Comparison of ENCODE assay signal across 20 mouse cellular contexts in genomic region chr5:112956368-112956767, GRCm38 (mm10).
"Had no signal": no experiment of that assay in that cellular context is flagged by ENCODE, and none has a peak within 500 bp of the region (broad histone marks: within the 10 kb centered on the region; RNA-seq: fewer than 3 reads in every experiment).

No protein-coding gene starts in this region.

- H3K27ac ChIP-seq: kidney, embryonic 15.5 days; limb, embryonic 12.5 days; limb, embryonic 15.5 days; midbrain, embryonic 12.5 days; midbrain, embryonic 15.5 days; neural tube, embryonic 12.5 days; neural tube, embryonic 15.5 days; stomach, embryonic 15.5 days had no signal

- H3K4me3 ChIP-seq: kidney, embryonic 15.5 days; limb, embryonic 12.5 days; limb, embryonic 15.5 days; midbrain, embryonic 12.5 days; midbrain, embryonic 15.5 days; neural tube, embryonic 12.5 days; neural tube, embryonic 15.5 days; stomach, embryonic 15.5 days had no signal

- ATAC-seq: midbrain, embryonic 15.5 days had no signal

- H3K4me1 ChIP-seq: neural tube, embryonic 15.5 days; stomach, embryonic 15.5 days had no signal

- H3K4me2 ChIP-seq: kidney, embryonic 15.5 days; limb, embryonic 12.5 days; limb, embryonic 15.5 days; midbrain, embryonic 12.5 days; midbrain, embryonic 15.5 days; neural tube, embryonic 12.5 days; neural tube, embryonic 15.5 days; stomach, embryonic 15.5 days had no signal

- H3K27me3 ChIP-seq: kidney, embryonic 15.5 days; limb, embryonic 12.5 days; limb, embryonic 15.5 days; midbrain, embryonic 12.5 days; midbrain, embryonic 15.5 days; neural tube, embryonic 12.5 days; neural tube, embryonic 15.5 days; stomach, embryonic 15.5 days had no signal

- H3K9ac ChIP-seq: kidney, embryonic 15.5 days; limb, embryonic 12.5 days; limb, embryonic 15.5 days; midbrain, embryonic 12.5 days; midbrain, embryonic 15.5 days; neural tube, embryonic 12.5 days; neural tube, embryonic 15.5 days; stomach, embryonic 15.5 days had no signal

- H3K36me3 ChIP-seq: kidney, embryonic 15.5 days; midbrain, embryonic 12.5 days; midbrain, embryonic 15.5 days; neural tube, embryonic 12.5 days; stomach, embryonic 15.5 days had no signal

- H3K9me3 ChIP-seq: kidney, embryonic 15.5 days; limb, embryonic 12.5 days; limb, embryonic 15.5 days; midbrain, embryonic 12.5 days; midbrain, embryonic 15.5 days; neural tube, embryonic 12.5 days; neural tube, embryonic 15.5 days; stomach, embryonic 15.5 days had no signal

- DNase-seq: kidney, adult 11 months; kidney, adult 8-10 months; kidney, postnatal 10 days; kidney, postnatal 36 days; left cerebral cortex, postnatal 4 days; lung, adult 2 months; lung, postnatal 14 days; lung, postnatal 4 days; right cerebral cortex, adult 18-20 months; right cerebral cortex, postnatal 14 days; right cerebral cortex, postnatal 4 days; thymus, postnatal 25 days had no signal
